Mouse (Mus musculus): ENCODE data around the gene Epn2.

DNA sequence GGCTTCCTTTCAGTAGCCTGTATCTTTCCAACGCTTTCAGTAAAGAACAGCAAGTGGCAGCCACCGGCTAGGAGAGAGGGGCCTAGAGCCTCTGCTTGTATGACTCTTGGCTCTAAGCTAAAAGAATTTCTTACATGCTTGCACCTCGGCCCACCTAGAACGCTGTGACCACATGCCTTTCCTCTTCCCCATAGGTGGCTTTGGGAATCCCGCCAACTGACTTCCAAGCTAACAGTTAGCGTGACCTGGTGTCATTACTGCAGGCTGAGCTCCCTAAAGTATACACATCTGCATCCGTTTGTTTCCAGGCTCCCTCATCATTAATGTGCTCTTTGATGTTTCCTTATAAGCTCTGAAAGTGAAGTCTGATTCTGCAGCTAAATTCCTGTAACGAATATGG, 75.6 kb downstream of the Epn2 start:
- TF ChIP-seq CTCF (IDR thresholded peaks at IDR 0.05; ENCODE audit: low read depth) (no peak), EP300 (IDR thresholded peaks at IDR 0.05; ENCODE audit: low read depth) (no peak)
